Mouse (Mus musculus): ENCODE results near the gene 4833427G06Rik. TPM values are rescaled to one million over a fixed set of nuclear protein-coding genes. Genes with fewer than 3 reads are reported as not detected.
A peak's percentile ranks its signal among the peaks of the same experiment; 100 is the strongest.

The 4833427G06Rik gene
- total RNA-seq, 2 experiments from 2014 or later: not detected

DNA sequence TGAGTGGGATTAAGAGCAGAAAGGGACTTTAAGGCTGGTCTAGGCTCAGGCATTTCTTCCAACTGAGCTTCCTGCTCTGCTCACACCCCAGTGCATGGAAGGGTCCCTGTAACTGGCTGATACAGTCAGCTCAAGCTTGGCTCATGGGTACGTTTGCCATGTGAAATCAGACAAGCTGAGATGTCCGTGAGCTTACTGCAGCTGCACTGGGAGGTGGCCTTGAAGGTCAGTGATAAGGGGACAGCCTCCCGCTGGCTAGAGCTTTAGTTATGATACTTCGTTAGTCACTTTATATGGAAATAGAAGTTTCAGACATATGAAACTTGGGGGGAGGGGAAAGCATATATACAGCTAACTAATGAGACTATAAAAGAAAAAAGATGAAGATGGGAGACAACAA is 31.1 kb downstream of the 4833427G06Rik start:
- DNase-seq (ENCODE audit: low spot score in 2 of 2): no peak

DNA sequence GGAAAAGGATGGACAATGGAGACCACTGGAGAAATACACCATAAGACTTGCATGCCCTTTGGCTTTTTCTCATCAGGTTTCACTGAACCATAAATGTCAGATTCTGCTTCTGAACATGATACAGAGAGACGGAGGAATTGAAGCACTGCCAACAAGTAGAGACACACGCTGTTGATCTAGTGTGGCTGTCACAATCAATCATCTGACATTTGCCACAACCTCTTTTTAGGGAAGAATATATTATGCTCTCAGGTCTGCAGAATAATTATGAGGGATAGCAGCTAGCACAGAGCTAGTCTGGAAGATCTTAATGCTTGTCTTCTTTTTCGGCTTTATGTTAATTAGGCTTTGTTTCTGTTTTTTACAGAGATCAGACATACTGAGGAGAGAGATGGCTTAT is 33.7 kb downstream of the 4833427G06Rik start:
- DNase-seq (ENCODE audit: low spot score in 2 of 2): no peak

DNA sequence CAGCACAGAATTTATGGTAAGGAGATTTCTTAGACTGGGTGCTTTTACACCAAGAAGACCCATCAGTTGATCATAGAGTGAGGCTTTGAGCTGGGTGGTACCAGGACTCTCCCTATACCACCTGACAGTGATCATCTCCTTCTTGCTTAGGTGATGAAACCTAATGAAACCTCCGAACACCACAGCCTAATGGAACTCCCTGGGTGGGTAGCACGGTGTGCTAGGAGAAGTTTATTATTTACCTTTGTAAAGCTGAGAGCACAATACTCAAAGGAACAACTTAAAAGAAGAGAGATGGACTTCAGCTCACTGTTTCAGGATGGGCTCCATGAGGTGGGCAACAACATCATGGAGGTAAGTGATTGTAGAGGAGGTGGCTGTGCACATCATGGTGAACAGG is 41.3 kb downstream of the 4833427G06Rik start, which contains the start of gene Btg4:
Btg4 (plus strand) TSS at position 301 of the 400 bp plus-strand sequence.
- no peak for DNase-seq (ENCODE audit: low spot score in 2 of 2)

DNA sequence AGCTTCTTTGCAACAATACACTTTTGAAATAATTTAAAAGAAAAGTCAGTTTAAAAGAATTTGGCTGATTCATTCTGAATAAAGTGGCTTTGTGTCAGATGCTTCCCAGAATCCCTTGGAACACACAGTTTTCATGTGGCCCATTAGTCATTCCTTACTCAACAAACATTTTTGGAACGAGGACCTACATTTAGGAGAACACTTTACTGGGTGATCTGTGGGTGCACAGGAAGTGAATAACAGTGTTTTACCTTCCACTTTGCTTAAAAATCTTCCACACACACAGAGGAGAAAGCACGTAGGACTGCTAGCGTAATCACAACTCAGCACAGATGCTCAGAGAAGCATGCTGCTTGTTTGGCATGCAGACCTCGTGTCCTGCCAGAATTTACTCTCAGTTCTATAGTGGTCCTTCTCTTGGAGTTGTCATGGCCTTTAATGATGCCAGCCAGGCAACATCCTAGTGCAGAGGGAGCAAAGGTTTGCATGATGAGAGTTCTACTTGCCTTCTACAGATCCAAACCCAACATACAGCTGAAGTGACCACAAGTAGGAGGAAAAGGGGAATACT is 42.8 kb downstream of the 4833427G06Rik start:
- DNase-seq (ENCODE audit: low spot score in 2 of 2): no peak

DNA sequence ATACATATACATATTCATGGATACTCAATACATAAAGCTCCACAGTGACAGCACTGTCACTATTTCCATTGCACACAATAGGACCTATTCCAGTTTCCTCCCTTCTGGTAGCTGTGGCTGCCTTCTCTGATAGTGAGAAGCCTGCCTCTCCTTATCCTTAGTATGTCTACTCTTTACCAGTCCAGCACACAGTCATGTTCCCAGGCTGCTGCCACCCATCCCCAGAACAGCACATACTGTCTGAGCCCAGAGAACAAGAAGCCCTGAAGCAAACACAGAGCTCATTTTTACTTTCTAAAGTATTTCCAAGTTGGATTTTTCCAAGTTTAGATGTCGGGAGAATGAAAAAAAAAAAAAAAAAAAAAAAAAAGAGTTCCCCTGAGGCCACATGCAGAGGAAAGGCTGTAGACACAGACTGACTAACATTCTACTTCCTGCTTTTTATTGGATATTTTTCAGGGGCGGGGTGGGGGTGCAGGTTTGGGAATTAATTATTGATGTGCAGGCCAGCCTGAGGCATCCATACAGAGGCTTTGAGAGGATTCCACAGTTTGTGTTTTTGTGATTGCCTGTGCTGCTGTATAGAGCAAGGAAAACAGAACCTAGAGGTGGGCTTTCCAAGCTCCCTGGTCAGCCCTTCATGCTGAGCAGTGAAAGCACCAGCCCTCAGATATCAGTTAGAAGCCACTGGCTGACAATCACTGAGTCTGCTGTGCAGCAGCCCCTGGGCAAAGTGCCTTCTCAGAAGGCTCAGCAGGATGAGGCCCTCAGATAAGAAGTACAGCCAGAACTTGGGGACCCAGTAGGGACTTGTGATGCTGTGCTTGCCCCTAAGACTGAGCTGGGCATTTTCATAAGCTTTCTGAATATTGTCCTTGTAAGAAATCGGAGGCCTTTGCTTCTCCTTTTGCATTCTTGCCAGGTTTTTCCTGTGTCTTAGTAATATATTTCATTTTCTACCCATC is 45.2 kb downstream of the 4833427G06Rik start:
- peak in 1 of 2 experiments; percentile 10 for DNase-seq (ENCODE audit: low spot score in 2 of 2)

DNA sequence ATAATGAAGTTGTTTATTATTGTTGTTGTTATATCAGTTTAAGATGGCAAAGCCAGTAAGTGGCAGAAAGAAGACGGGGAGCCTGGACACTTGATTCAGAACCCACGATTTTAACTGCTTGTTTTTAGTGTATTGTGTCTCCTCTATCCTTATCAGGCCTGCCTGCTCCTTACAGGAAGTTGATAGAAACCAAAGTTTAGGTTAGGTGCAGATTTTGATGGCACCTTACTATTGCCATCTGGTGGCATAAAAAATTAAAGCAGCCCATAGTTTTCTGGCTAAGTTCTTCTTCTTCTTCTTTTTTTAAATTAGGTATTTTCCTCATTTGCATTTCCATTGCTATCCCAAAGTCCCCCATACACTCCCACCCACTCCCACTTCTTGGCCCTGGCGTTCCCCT is 49.7 kb downstream of the 4833427G06Rik start:
- no peak for DNase-seq (ENCODE audit: low spot score in 2 of 2)

DNA sequence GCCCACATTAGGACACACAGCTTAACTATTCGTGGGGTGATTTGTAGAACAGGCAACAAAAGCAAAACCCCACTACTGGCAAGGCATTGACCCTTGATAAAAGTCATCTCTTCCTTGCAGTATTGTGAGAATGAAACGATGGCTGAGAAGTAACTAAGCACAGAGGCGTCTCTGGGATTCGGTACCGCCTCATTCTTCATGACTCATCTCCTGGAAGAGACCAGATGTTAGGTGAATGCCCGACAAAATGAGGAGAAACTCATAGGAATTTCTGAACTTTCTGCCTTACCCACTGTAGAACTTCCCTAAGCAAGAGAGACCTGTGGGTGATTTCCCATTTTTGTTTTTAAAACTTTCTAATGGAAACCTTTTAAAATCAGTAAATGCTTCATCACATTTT is 59.7 kb downstream of the 4833427G06Rik start:
- DNase-seq (ENCODE audit: low spot score in 2 of 2): no peak

DNA sequence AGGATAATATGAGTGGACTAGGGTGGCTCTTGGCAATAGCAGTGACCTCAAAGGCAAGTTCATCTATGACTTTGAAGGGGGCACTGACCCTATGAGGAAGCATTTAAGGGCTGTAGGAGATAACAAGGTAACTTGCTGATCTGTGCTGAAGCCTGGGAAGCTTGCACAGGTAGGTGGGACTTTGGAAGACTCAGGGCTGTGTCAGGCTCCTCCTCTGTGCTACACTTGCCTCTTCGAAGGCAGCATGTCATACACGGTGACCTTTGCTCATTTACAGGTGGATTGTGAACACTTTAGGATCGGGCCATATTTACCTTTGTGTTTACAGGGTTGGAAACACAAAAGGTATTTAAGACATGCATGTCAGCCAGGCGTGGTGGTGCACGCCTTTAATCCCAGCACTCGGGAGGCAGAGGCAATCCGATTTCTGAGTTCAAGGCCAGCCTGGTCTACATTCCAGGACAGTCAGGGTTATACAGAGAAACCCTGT is 60.3 kb downstream of the 4833427G06Rik start:
- DNase-seq (ENCODE audit: low spot score in 2 of 2): no peak

DNA sequence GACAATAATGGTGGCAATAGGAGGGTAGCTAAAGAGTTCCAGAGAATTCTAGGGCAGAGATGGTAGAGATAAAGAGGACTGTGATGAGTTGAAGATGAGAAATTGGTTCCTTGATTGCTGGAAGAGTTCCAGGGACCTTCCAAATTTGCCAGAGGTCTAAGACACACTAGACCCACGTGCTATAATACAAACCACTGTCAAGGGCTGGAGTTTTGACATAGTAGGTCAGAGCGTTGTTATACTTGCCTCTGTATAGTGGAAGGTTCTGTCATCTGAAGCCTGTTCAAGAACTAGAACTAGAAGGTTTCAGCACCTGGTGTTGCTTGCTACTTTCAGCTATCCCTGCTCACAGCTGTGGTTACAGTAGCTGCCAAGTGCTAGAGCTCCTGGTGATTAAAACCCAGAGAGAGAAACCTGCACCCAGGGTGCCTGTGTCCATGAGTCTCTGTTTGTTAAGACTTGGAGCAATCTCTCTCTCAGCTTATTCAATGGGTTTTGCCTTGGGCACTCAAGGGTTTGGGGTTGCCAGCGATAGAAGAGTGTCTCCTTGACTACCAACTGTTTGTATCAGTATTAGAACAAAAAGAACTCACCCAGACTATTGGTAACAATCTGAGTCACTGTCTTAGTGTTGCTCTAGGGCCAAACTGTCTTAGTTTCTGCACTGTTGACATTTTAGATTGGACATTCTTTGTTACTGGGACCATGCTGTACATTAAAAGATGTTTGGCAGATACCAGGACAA is 68.9 kb downstream of the 4833427G06Rik start:
- DNase-seq (ENCODE audit: low spot score in 2 of 2): no peak

DNA sequence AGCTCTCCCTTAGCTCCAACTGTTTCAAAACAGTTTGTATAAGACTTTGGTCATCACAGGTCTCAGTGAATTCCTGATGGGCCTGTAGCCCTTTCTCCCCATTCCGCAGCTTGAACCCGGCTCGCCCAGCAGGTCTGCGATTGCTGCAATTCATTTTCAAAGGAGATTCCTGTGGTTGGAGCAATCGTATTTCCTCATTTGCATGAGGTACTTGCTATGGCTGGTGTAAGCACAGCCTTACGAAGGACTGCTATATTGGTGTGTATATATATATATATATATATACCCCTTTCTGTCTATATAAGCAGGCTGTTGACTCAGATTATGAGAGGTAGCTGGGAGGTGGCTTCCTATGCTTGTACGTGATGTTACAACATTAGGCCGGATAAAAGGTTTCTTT is 69.6 kb downstream of the 4833427G06Rik start:
- DNase-seq (ENCODE audit: low spot score in 2 of 2): no peak

DNA sequence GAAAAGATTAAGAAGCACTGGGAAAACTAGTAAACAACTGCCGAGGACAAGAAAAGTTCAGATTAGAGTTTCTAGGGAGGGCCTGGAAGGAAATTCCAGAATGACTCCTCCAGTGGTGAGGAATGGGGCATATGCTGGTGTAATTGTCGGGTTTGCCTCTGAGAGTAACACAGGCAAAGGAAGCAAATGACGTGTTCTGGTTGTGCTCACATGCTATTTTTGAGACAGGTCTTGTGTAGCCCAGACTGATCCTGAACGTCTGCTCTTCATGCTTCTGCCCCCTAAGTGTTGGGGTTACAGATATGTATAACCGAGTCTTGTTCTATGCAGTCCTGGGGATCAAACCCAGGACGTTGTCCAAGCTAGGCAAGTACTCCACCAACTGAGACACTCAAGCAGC is 70.3 kb downstream of the 4833427G06Rik start:
- DNase-seq (ENCODE audit: low spot score in 2 of 2): no peak

Small RNA genes lying within 50 kb of the gene (microRNA-seq; reads per million reads assigned to microRNA genes)
- gene Mir34b: 3.4 reads per million, percentile 10 among the genes with 10 or more reads in this experiment
- gene Mir34c: 93.5 reads per million, percentile 50 among the genes with 10 or more reads in this experiment

Other genes with a start within 250 kb of the 4833427G06Rik start
- gene Sik2, start 93.0 kb downstream of the 4833427G06Rik start, total RNA-seq (2021): 10 to 100 TPM; 24.8 to 25.5 TPM
- not detected for gene Btg4, start 41.2 kb downstream of the 4833427G06Rik start, total RNA-seq (2021)
- 1 to 10 TPM; 3.1 to 3.5 TPM for gene Layn, start 25.0 kb downstream of the 4833427G06Rik start, total RNA-seq (2021)
- not detected for gene Gm32742, start 63.4 kb upstream of the 4833427G06Rik start, total RNA-seq (2021)
- gene Pou2af1, start 111.6 kb upstream of the 4833427G06Rik start, total RNA-seq (2021): under 1 TPM; 0.25 to 0.31 TPM
- 1 to 10 TPM in 1 of 2 experiments, under 1 TPM in 1; 0.86 to 1.0 TPM for gene Colca2, start 176.5 kb upstream of the 4833427G06Rik start, total RNA-seq (2021)
- gene 1810046K07Rik, start 226.8 kb upstream of the 4833427G06Rik start, total RNA-seq (2021): not detected